In genomic region chr7:120228541-120228940, GRCm38 (mm10) we compare ENCODE assay signal across 30 mouse cellular contexts. TPM values are rescaled to one million over a fixed set of nuclear protein-coding genes. Genes with fewer than 3 reads are reported as not detected.
DNase-seq lines count a peak whose midpoint lies in the region; ATAC-seq and TF ChIP-seq lines count a peak whose summit lies in the region.
"Had no signal": no experiment of that assay in that cellular context is flagged by ENCODE, and none has a peak within 500 bp of the region (broad histone marks: within the 10 kb centered on the region; RNA-seq: fewer than 3 reads in every experiment).

No protein-coding gene starts in this region.

- H3K4me3 ChIP-seq in hindbrain, postnatal 0 days (ENCODE audit: low read length) = no peak overlapping the region
- H3K4me3 ChIP-seq in hindbrain, embryonic 16.5 days (ENCODE audit: low read length) = no peak overlapping the region
- H3K4me3 ChIP-seq: embryonic facial prominence, embryonic 12.5 days; forebrain, embryonic 12.5 days; heart, embryonic 15.5 days; hindbrain, embryonic 15.5 days; layer of hippocampus, adult 2 months; liver, embryonic 13.5 days; midbrain, embryonic 12.5 days; neural tube, embryonic 12.5 days had no signal

- H3K9ac ChIP-seq in hindbrain, postnatal 0 days (replicated peaks; ENCODE audit: low read length) = no peak overlapping the region
- no peak overlapping the region for H3K9ac ChIP-seq in hindbrain, embryonic 16.5 days (ENCODE audit: low read depth, low read length)
- H3K9ac ChIP-seq: embryonic facial prominence, embryonic 12.5 days; forebrain, embryonic 12.5 days; heart, embryonic 15.5 days; hindbrain, embryonic 15.5 days; liver, embryonic 13.5 days; midbrain, embryonic 12.5 days; neural tube, embryonic 12.5 days had no signal

- H3K36me3 ChIP-seq in hindbrain, postnatal 0 days (ENCODE audit: insufficient read depth, low read length) = no peaks in the 10 kb centered on the region
- H3K36me3 ChIP-seq in hindbrain, embryonic 16.5 days (ENCODE audit: control insufficient read depth, insufficient read depth, low read length) = no peaks in the 10 kb centered on the region
- H3K36me3 ChIP-seq: embryonic facial prominence, embryonic 12.5 days; forebrain, embryonic 12.5 days; heart, embryonic 15.5 days; hindbrain, embryonic 15.5 days; liver, embryonic 13.5 days; midbrain, embryonic 12.5 days; neural tube, embryonic 12.5 days had no signal

- no peak overlapping the region for H3K27ac ChIP-seq in hindbrain, postnatal 0 days
- no peak overlapping the region for H3K27ac ChIP-seq in hindbrain, embryonic 16.5 days (ENCODE audit: low read depth, low read length)
- H3K27ac ChIP-seq: embryonic facial prominence, embryonic 12.5 days; forebrain, embryonic 12.5 days; heart, embryonic 15.5 days; hindbrain, embryonic 15.5 days; layer of hippocampus, adult 2 months; liver, embryonic 13.5 days; midbrain, embryonic 12.5 days; neural tube, embryonic 12.5 days had no signal

- H3K4me1 ChIP-seq in hindbrain, postnatal 0 days (ENCODE audit: insufficient read depth, low read length) = no peaks in the 10 kb centered on the region
- no peaks in the 10 kb centered on the region for H3K4me1 ChIP-seq in hindbrain, embryonic 16.5 days (ENCODE audit: control insufficient read depth, insufficient read depth, low read depth, low read length)
- H3K4me1 ChIP-seq: embryonic facial prominence, embryonic 12.5 days; forebrain, embryonic 12.5 days; heart, embryonic 15.5 days; hindbrain, embryonic 15.5 days; liver, embryonic 13.5 days; midbrain, embryonic 12.5 days; neural tube, embryonic 12.5 days had no signal

- TF ChIP-seq CTCF in hindbrain, postnatal 0 days (IDR thresholded peaks at IDR 0.05; ENCODE audit: low read depth) = no peak

- no peaks in the 10 kb centered on the region for H3K9me3 ChIP-seq in hindbrain, postnatal 0 days (ENCODE audit: low read length)
- H3K9me3 ChIP-seq in hindbrain, embryonic 16.5 days (ENCODE audit: control insufficient read depth, low read length) = no peaks in the 10 kb centered on the region
- H3K9me3 ChIP-seq: embryonic facial prominence, embryonic 12.5 days; forebrain, embryonic 12.5 days; heart, embryonic 15.5 days; hindbrain, embryonic 15.5 days; liver, embryonic 13.5 days; midbrain, embryonic 12.5 days; neural tube, embryonic 12.5 days had no signal

- no peak overlapping the region for H3K4me2 ChIP-seq in hindbrain, postnatal 0 days (ENCODE audit: low read depth, low read length)
- H3K4me2 ChIP-seq in hindbrain, embryonic 16.5 days (ENCODE audit: low read length) = no peak overlapping the region
- H3K4me2 ChIP-seq: embryonic facial prominence, embryonic 12.5 days; forebrain, embryonic 12.5 days; heart, embryonic 15.5 days; hindbrain, embryonic 15.5 days; liver, embryonic 13.5 days; midbrain, embryonic 12.5 days; neural tube, embryonic 12.5 days had no signal

- no peaks in the 10 kb centered on the region for H3K27me3 ChIP-seq in hindbrain, postnatal 0 days (ENCODE audit: insufficient read depth, low read length)
- no peaks in the 10 kb centered on the region for H3K27me3 ChIP-seq in hindbrain, embryonic 16.5 days (replicated peaks; ENCODE audit: control insufficient read depth, insufficient read depth, low read length)
- H3K27me3 ChIP-seq: embryonic facial prominence, embryonic 12.5 days; forebrain, embryonic 12.5 days; heart, embryonic 15.5 days; hindbrain, embryonic 15.5 days; liver, embryonic 13.5 days; midbrain, embryonic 12.5 days; neural tube, embryonic 12.5 days had no signal

- no peak for ATAC-seq in hindbrain, postnatal 0 days
- no peak for ATAC-seq in hindbrain, embryonic 16.5 days
- ATAC-seq: intestine, embryonic 16.5 days had no signal

- peak; percentile 19 for DNase-seq in hindbrain, postnatal 0 days (ENCODE audit: low spot score)
- peak; percentile 25 to 69 for DNase-seq in frontal cortex, adult 2 months (ENCODE audit: extremely low spot score in 1 of 2, low spot score in 1 of 2)
- peak; percentile 46 for DNase-seq in right cerebral cortex, adult 18-20 months
- peak; percentile 60 for DNase-seq in telencephalon, adult 2 months (ENCODE audit: low read depth, low spot score)
- DNase-seq in urinary bladder, postnatal 4 days (ENCODE audit: low spot score in 2 of 2) = no peak
- no peak for DNase-seq in testis, postnatal 10 days (ENCODE audit: low spot score)
- DNase-seq: adrenal gland, postnatal 36 days; cerebellum, adult 2 months; cerebellum, postnatal 25 days; heart, postnatal 36 days; kidney, adult 9 months; kidney, postnatal 14 days; liver, embryonic 13.5 days; lung, adult 2 months; retina, postnatal 1 day; spleen, adult 18-20 months; thymus, postnatal 14 days had no signal

RNA-seq across cellular contexts. Expression of gene Abca14, which starts 24.8 kb away (rescaled TPM):
- not detected in 2 replicates for total RNA-seq in hindbrain, postnatal 0 days (2014; rRNA removed)
- polyA plus RNA-seq in hindbrain, postnatal 0 days (2015; fragmentation: Nextera tagmentation; extraction: Ambion mirVana) = not detected in 2 replicates
- polyA plus RNA-seq in hindbrain, embryonic 16.5 days (2015; fragmentation: Nextera tagmentation; extraction: Ambion mirVana) = not detected in 2 replicates
- 0.02 TPM in 1 of 2 replicates, not detected in the other for polyA plus RNA-seq in frontal cortex, adult 2 months (2012; rRNA removed)
- total RNA-seq: adrenal gland, adult 18-20 months; adrenal gland, postnatal 36 days; gastrocnemius, adult 8-10 months; heart, postnatal 36 days; layer of hippocampus, adult 2 months; megakaryocyte, adult 5-6 weeks had no signal
- polyA plus RNA-seq: cerebellum, adult 2 months; embryonic facial prominence, embryonic 12.5 days; forebrain, embryonic 12.5 days; gonadal fat pad, adult 2 months; heart, embryonic 15.5 days; hindbrain, embryonic 15.5 days; midbrain, embryonic 12.5 days; neural tube, embryonic 12.5 days had no signal

RNA-seq across cellular contexts. Expression of gene Crym, which starts 26.6 kb away (rescaled TPM):
- total RNA-seq in hindbrain, postnatal 0 days (2014; rRNA removed) = 9.4 and 16.9 TPM in 2 replicates
- 8.1 and 8.7 TPM in 2 replicates for polyA plus RNA-seq in hindbrain, postnatal 0 days (2015; fragmentation: Nextera tagmentation; extraction: Ambion mirVana)
- 10.7 and 12.9 TPM in 2 replicates for polyA plus RNA-seq in hindbrain, embryonic 16.5 days (2015; fragmentation: Nextera tagmentation; extraction: Ambion mirVana)
- polyA plus RNA-seq in frontal cortex, adult 2 months (2012; rRNA removed) = 42.4 and 80.4 TPM in 2 replicates
- total RNA-seq: megakaryocyte, adult 5-6 weeks had no signal

RNA-seq across cellular contexts. Expression of gene Anks4b, which starts 54.9 kb away (rescaled TPM):
- total RNA-seq in hindbrain, postnatal 0 days (2014; rRNA removed) = not detected in 2 replicates
- not detected in 2 replicates for polyA plus RNA-seq in hindbrain, postnatal 0 days (2015; fragmentation: Nextera tagmentation; extraction: Ambion mirVana)
- not detected in 2 replicates for polyA plus RNA-seq in hindbrain, embryonic 16.5 days (2015; fragmentation: Nextera tagmentation; extraction: Ambion mirVana)
- 0.06 and 0.12 TPM in 2 replicates for polyA plus RNA-seq in frontal cortex, adult 2 months (2012; rRNA removed)
- total RNA-seq: megakaryocyte, adult 5-6 weeks had no signal
- polyA plus RNA-seq: cerebellum, adult 2 months; heart, embryonic 15.5 days; hindbrain, embryonic 15.5 days; lung, adult 2 months; midbrain, embryonic 12.5 days had no signal

Comparison
In these comparisons a context has a peak if more than half of its experiments do, and no peak if none do; other contexts are left out.
1. DNase-seq: peak in hindbrain, postnatal 0 days (single experiment), frontal cortex, adult 2 months (2 of 2), right cerebral cortex, adult 18-20 months (single experiment) and telencephalon, adult 2 months (single experiment); none in urinary bladder, postnatal 4 days (0 of 2) and testis, postnatal 10 days (single experiment).